Comparison of ENCODE assay signal across 8 mouse cellular contexts in the genomic region with DNA sequence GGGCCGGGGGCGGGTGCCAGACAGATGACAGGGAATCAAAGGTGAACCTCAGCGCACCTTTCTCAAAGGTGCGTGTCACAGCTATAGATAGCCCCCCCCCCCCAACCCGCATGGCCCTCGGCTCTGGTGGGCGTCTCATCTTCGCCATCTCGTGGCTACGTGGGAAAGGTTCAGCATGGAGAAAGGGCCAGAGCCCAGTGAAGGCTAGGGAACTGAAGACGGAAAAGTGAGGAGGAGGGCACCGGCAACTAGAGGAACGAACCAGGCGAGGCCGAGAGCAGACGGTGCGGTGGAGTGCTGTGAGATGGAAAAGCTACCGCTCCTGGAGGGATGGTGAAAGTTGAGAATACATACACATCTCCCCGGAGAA. TPM values are rescaled to one million over a fixed set of nuclear protein-coding genes. Genes with fewer than 3 reads are reported as not detected.
A peak's percentile ranks its signal among the peaks of the same experiment; 100 is the strongest.
DNase-seq lines count a peak whose midpoint lies in the region; ATAC-seq lines count a peak whose summit lies in the region.

No protein-coding gene starts in this region.

- H3K27ac ChIP-seq in heart, embryonic 14.5 days (replicated peaks in 1 of 2; ENCODE audit: control insufficient read depth in 1 of 2, insufficient read depth in 1 of 2, low read depth in 2 of 2, low read length in 2 of 2), result peak overlapping the region; percentile 76 to 98
- H3K27ac ChIP-seq in limb, embryonic 10.5 days, result peak overlapping the region; percentile 100
- H3K27ac ChIP-seq in midbrain, embryonic 14.5 days (replicated peaks; ENCODE audit: low read depth, low read length), result peak overlapping the region; percentile 100

- no peak for ATAC-seq in heart, embryonic 14.5 days (ENCODE audit: insufficient number of reproducible peaks, insufficient read depth, low FRiP score, low read depth)
- no peak for ATAC-seq in midbrain, embryonic 14.5 days (ENCODE audit: low FRiP score, low TSS enrichment)

- H3K36me3 ChIP-seq in heart, embryonic 14.5 days (ENCODE audit: control insufficient read depth, insufficient read depth, low read length), result no peaks in the 10 kb centered on the region
- no peaks in the 10 kb centered on the region for H3K36me3 ChIP-seq in limb, embryonic 10.5 days
- H3K36me3 ChIP-seq in midbrain, embryonic 14.5 days (ENCODE audit: control insufficient read depth, insufficient read depth, low read length), result no peaks in the 10 kb centered on the region

- peaks cover 27 to 43% of the 10 kb centered on the region in 2 experiments for H3K4me1 ChIP-seq in heart, embryonic 14.5 days (ENCODE audit: control insufficient read depth in 2 of 2, insufficient read depth in 2 of 2, low read length in 2 of 2)
- H3K4me1 ChIP-seq in limb, embryonic 10.5 days, result peaks cover 72% of the 10 kb centered on the region
- peaks cover 36% of the 10 kb centered on the region for H3K4me1 ChIP-seq in midbrain, embryonic 14.5 days (ENCODE audit: control insufficient read depth, insufficient read depth, low read length)

- H3K27me3 ChIP-seq in heart, embryonic 14.5 days (ENCODE audit: control insufficient read depth, insufficient read depth, low read length), result peaks cover 23% of the 10 kb centered on the region
- H3K27me3 ChIP-seq in limb, embryonic 10.5 days (ENCODE audit: low read depth, poor library complexity, severe bottlenecking), result peaks cover 38% of the 10 kb centered on the region
- H3K27me3 ChIP-seq in midbrain, embryonic 14.5 days (ENCODE audit: control insufficient read depth, insufficient read depth, low read length), result peaks cover 23% of the 10 kb centered on the region

- peak; percentile 69 to 72 for DNase-seq in right cerebral cortex, postnatal 10 days (ENCODE audit: low spot score in 2 of 2)
- no peak for DNase-seq in right cerebral cortex, postnatal 14 days
- peak; percentile 69 for DNase-seq in embryo, embryonic 10.5 days (ENCODE audit: low spot score)
- DNase-seq in limb, embryonic 10.5 days (ENCODE audit: low spot score), result peak; percentile 71
- peak; percentile 66 for DNase-seq in midbrain, embryonic 14.5 days
- DNase-seq in thymus, postnatal 36 days, result peak; percentile 59 to 72
- no peak for DNase-seq in T-cell, adult 2 months (ENCODE audit: low spot score)

- peak overlapping the region; percentile 82 for H3K4me2 ChIP-seq in heart, embryonic 14.5 days (ENCODE audit: low read length)
- H3K4me2 ChIP-seq in midbrain, embryonic 14.5 days (ENCODE audit: low read length), result peak overlapping the region; percentile 99

- WGBS in heart, embryonic 14.5 days, result under 1% methylated on average over 19 of the region's 19 CpGs
- whole genome bisulfite sequencing in limb, embryonic 10.5 days, result 0% methylated on average over 19 of the region's 19 CpGs
- under 1% methylated on average over 19 of the region's 19 CpGs for WGBS in midbrain, embryonic 14.5 days

- peak overlapping the region; percentile 72 for H3K9ac ChIP-seq in heart, embryonic 14.5 days (ENCODE audit: low read length)
- H3K9ac ChIP-seq in midbrain, embryonic 14.5 days (replicated peaks; ENCODE audit: low read length), result peak overlapping the region; percentile 34; the same call in 1 of the 2 replicates

- H3K9me3 ChIP-seq in heart, embryonic 14.5 days (ENCODE audit: control insufficient read depth, low read length), result no peaks in the 10 kb centered on the region
- H3K9me3 ChIP-seq in limb, embryonic 10.5 days (replicated peaks), result no peaks in the 10 kb centered on the region
- no peaks in the 10 kb centered on the region for H3K9me3 ChIP-seq in midbrain, embryonic 14.5 days (ENCODE audit: control insufficient read depth, low read length)

- peak overlapping the region; percentile 46 to 63 for H3K4me3 ChIP-seq in heart, embryonic 14.5 days (ENCODE audit: control insufficient read depth in 1 of 2, insufficient read depth in 1 of 2, low read depth in 1 of 2, low read length in 2 of 2)
- peak overlapping the region; percentile 87 for H3K4me3 ChIP-seq in limb, embryonic 10.5 days
- H3K4me3 ChIP-seq in midbrain, embryonic 14.5 days (replicated peaks; ENCODE audit: low read depth, low read length), result peak overlapping the region; percentile 62

RNA-seq across cellular contexts. Expression of a gene that starts 6.0 kb away (rescaled TPM):
- polyA plus RNA-seq in heart, embryonic 14.5 days (2014; fragmentation: Nextera tagmentation; extraction: Ambion mirVana), result 18.0 and 22.0 TPM in 2 replicates
- 36.6 and 40.8 TPM in 2 replicates for polyA plus RNA-seq in limb, embryonic 10.5 days (2016; fragmentation: Nextera tagmentation; extraction: Ambion mirVana)
- polyA plus RNA-seq in midbrain, embryonic 14.5 days (2014; fragmentation: Nextera tagmentation; extraction: Ambion mirVana), result 41.1 and 41.2 TPM in 2 replicates

RNA-seq across cellular contexts. Expression of a gene that starts 21.4 kb away (rescaled TPM):
- 43.1 and 46.7 TPM in 2 replicates for polyA plus RNA-seq in heart, embryonic 14.5 days (2014; fragmentation: Nextera tagmentation; extraction: Ambion mirVana)
- 23.0 and 24.7 TPM in 2 replicates for polyA plus RNA-seq in limb, embryonic 10.5 days (2016; fragmentation: Nextera tagmentation; extraction: Ambion mirVana)
- 2.6 and 4.9 TPM in 2 replicates for polyA plus RNA-seq in midbrain, embryonic 14.5 days (2014; fragmentation: Nextera tagmentation; extraction: Ambion mirVana)

RNA-seq across cellular contexts. Expression of a gene that starts 24.0 kb away (rescaled TPM):
- 19.9 and 22.1 TPM in 2 replicates for polyA plus RNA-seq in heart, embryonic 14.5 days (2014; fragmentation: Nextera tagmentation; extraction: Ambion mirVana)
- polyA plus RNA-seq in limb, embryonic 10.5 days (2016; fragmentation: Nextera tagmentation; extraction: Ambion mirVana), result 45.2 and 51.6 TPM in 2 replicates
- polyA plus RNA-seq in midbrain, embryonic 14.5 days (2014; fragmentation: Nextera tagmentation; extraction: Ambion mirVana), result 17.0 and 24.8 TPM in 2 replicates

RNA-seq across cellular contexts. Expression of a gene that starts 24.1 kb away (rescaled TPM):
- polyA plus RNA-seq in heart, embryonic 14.5 days (2014; fragmentation: Nextera tagmentation; extraction: Ambion mirVana), result 158 and 174 TPM in 2 replicates
- polyA plus RNA-seq in limb, embryonic 10.5 days (2016; fragmentation: Nextera tagmentation; extraction: Ambion mirVana), result 140 and 151 TPM in 2 replicates
- 97.6 and 123 TPM in 2 replicates for polyA plus RNA-seq in midbrain, embryonic 14.5 days (2014; fragmentation: Nextera tagmentation; extraction: Ambion mirVana)

RNA-seq across cellular contexts. Expression of a gene that starts 50.2 kb away (rescaled TPM):
- 16.5 TPM in 2 replicates for polyA plus RNA-seq in heart, embryonic 14.5 days (2014; fragmentation: Nextera tagmentation; extraction: Ambion mirVana)
- polyA plus RNA-seq in limb, embryonic 10.5 days (2016; fragmentation: Nextera tagmentation; extraction: Ambion mirVana), result 35.1 and 70.5 TPM in 2 replicates
- 77.5 and 80.8 TPM in 2 replicates for polyA plus RNA-seq in midbrain, embryonic 14.5 days (2014; fragmentation: Nextera tagmentation; extraction: Ambion mirVana)

Comparison
In these comparisons a context has a peak if more than half of its experiments do, and no peak if none do; other contexts are left out.
1. DNase-seq: peak in right cerebral cortex, postnatal 10 days (2 of 2), embryo, embryonic 10.5 days (single experiment), limb, embryonic 10.5 days (single experiment), midbrain, embryonic 14.5 days (single experiment) and thymus, postnatal 36 days (2 of 2); none in right cerebral cortex, postnatal 14 days (single experiment) and T-cell, adult 2 months (single experiment).
2. Peak in every context shown above with its lines, with median percentiles within 50 percentile points of each other: H3K27ac ChIP-seq and H3K4me3 ChIP-seq.